ENCODE assay signal across 17 mouse cellular contexts in the genomic region with DNA sequence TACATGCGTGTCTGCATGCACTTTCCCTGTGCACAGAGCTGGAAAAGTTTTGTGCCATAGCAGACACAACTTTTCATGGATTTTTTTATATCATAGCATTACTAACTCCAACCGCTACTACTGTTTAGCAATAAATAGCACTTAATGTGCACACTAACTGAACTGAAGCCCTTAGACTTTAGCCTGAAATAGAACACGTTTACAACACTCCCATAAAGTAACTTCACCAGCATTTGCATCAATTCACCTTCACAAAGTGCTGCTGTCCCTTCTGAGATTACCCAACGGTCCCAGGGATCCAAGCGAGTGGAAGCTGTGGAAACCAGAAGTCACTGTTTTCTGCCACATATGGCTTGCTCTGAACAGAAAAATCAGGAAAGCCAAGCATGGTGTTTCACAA.
"Had no signal": no experiment of that assay in that cellular context is flagged by ENCODE, and none has a peak within 500 bp of the region (broad histone marks: within the 10 kb centered on the region; RNA-seq: fewer than 3 reads in every experiment).

No protein-coding gene starts in this region.

- H3K9me3 ChIP-seq: lung, embryonic 15.5 days; megakaryocyte, embryonic 14.5 days; midbrain, embryonic 13.5 days; midbrain, embryonic 15.5 days; neural tube, embryonic 12.5 days; stomach, embryonic 15.5 days had no signal

- H3K4me2 ChIP-seq: lung, embryonic 15.5 days; midbrain, embryonic 11.5 days; midbrain, embryonic 13.5 days; midbrain, embryonic 15.5 days; neural tube, embryonic 12.5 days; stomach, embryonic 15.5 days had no signal

- H3K27ac ChIP-seq: lung, embryonic 15.5 days; macrophage; midbrain, embryonic 13.5 days; midbrain, embryonic 15.5 days; neural tube, embryonic 12.5 days; stomach, embryonic 15.5 days; stomach, postnatal 0 days had no signal

- H3K9ac ChIP-seq: lung, embryonic 15.5 days; midbrain, embryonic 13.5 days; midbrain, embryonic 15.5 days; neural tube, embryonic 12.5 days; stomach, embryonic 15.5 days had no signal

- H3K36me3 ChIP-seq: lung, embryonic 15.5 days; midbrain, embryonic 15.5 days; stomach, embryonic 15.5 days had no signal

- DNase-seq: lung, adult 2 months; lung, postnatal 14 days; lung, postnatal 36 days; right cerebral cortex, postnatal 14 days; thymus, adult 2 months; thymus, postnatal 25 days; thymus, postnatal 4 days had no signal

- H3K4me3 ChIP-seq: lung, embryonic 15.5 days; megakaryocyte, embryonic 14.5 days; midbrain, embryonic 13.5 days; midbrain, embryonic 15.5 days; neural tube, embryonic 12.5 days; stomach, embryonic 15.5 days had no signal

- H3K27me3 ChIP-seq: lung, embryonic 15.5 days; megakaryocyte, embryonic 14.5 days; midbrain, embryonic 13.5 days; midbrain, embryonic 15.5 days; neural tube, embryonic 12.5 days; stomach, embryonic 15.5 days had no signal

- ATAC-seq: lung, postnatal 0 days; midbrain, embryonic 13.5 days; midbrain, embryonic 15.5 days had no signal
